Mouse (Mus musculus): ENCODE results near the gene Chic2.

The Chic2 gene

GRCm38 (mm10) chr5:74974061-74974581 lies 70.5 kb downstream of the Chic2 start:
- peak; percentile 12 for DNase-seq

GRCm38 (mm10) chr5:74971418-74971817 lies 73.2 kb downstream of the Chic2 start:
- DNase-seq, result no peak

- no peak for DNase-seq
Measured at GRCm38 (mm10) chr5:74969341-74969740, 75.2 kb downstream of the Chic2 start.

GRCm38 (mm10) chr5:74967882-74968281 lies 76.7 kb downstream of the Chic2 start:
- no peak for DNase-seq

GRCm38 (mm10) chr5:74966891-74967290 lies 77.7 kb downstream of the Chic2 start:
- no peak for DNase-seq

DNA sequence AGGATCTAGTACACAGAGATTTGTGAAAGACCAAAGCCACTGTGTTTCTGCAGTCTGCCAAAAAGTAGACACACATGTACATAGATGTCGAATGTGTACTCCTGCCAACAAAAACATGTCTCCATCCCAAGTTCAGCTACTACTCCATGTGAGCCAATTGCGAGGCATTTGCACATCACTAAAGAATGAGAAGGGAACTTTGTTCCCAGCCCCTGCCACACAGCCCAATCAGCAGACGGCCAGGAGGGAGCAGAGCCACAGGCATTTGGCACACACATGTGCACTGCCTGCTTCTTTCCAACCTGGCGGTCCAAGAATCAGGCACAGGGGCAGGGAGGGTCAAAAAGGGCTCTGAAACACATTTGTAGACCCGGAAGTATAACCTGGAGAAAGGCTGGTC lies 81.8 kb downstream of the Chic2 start:
- DNase-seq, result no peak

- peak; percentile 85 for DNase-seq
Measured at GRCm38 (mm10) chr5:74960840-74961543, 83.6 kb downstream of the Chic2 start.

GRCm38 (mm10) chr5:74960306-74960705 lies 84.3 kb downstream of the Chic2 start:
- DNase-seq, result no peak

- no peak for DNase-seq
Measured at GRCm38 (mm10) chr5:74957293-74958076, 87.1 kb downstream of the Chic2 start.

- no peak for DNase-seq
Measured at GRCm38 (mm10) chr5:74956335-74956734, 88.2 kb downstream of the Chic2 start.

DNA sequence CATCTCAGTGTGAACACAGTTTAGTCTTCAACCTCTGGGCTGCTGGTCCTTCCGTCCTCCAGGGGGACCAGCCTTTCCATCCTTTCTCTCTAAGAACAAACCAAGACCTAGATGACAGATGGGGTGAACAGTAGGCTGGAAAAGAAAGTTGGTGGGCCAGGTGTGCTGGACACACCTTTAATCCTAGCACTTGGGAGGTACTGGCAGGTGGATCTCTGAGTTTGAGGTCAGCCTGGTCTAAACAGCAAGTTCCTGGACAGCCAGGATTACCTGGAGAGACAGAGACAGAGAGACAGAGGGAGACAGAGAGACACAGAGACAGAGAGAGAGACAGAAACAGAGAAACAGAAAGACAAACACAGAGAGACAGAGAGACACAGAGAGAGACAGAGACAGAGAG lies 89.0 kb downstream of the Chic2 start:
- no peak for DNase-seq

DNA sequence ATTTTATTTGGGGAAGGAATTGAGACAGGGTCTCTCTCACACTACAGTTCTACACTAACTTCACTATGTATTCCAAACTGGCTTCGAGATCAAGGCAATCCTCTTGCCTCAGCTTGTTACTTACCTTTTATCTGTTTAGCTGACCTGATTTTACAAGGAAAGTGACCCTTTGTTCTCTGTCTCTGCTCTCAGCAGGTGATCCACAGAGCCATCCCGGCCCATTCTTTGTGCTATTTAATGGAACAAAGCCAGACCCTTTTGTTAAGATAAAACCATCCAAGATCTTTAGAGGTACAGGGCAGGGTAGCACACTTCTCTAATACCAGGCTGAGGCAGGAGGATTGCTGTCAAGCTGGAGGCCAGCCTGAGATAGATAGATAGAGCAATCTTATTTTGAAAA lies 91.6 kb downstream of the Chic2 start:
- DNase-seq, result no peak

DNA sequence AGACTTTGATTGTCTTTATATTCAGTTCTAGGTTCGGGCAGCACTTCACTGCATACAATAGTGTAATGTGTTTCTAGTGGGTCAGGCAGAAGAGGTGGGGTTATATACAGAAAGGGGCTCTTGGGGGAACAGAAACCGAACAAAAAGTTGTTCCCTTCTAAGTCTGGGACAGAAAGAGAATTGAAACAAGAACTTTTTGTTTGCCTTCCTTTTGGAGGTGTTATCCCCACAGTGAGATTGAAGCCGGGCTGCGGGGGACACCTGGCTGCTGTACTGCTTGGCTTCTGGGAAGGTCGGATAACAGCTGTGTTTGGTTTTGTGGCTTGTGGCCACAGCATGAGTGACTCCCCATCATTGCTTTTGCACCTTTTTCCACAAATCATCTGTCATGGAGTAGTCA lies 93.2 kb downstream of the Chic2 start:
- DNase-seq, result no peak

- no peak for DNase-seq
Measured at GRCm38 (mm10) chr5:74949298-74949697, 95.3 kb downstream of the Chic2 start.

DNA sequence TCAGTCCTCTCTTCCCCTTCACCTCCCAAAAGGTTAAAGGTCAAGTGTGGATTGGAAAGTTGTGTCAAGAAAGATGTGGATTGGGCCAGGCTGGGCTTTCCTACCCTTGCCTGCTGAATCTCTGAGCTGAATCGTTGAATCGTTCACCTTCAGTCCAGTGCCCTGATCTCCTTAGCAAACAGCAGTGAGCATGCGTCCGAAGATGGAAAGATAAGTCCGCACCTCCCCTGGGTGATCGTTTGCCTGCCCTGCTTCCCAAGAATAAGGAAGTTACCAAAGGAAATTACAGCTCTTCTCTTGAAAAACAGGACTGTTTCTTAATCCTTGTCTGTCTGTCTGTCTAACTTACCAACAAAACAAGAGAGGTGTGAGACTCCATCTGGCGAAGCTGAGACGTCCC lies 96.1 kb downstream of the Chic2 start:
- DNase-seq, result no peak
